Mouse (Mus musculus) CH12.LX (cell line): ENCODE data around the gene Hdlbp.

ENCODE experiments used
- BHLHE40 ChIP-seq: IDR thresholded peaks from 2 replicates; pipeline ENCODE4 v1.6.1; 2011; ENCODE audit warnings: mild to moderate bottlenecking, low read depth, low read length, improper control_type of control experiment
- CTCF ChIP-seq, 2 experiments: IDR thresholded peaks in 1 of 2; conservative IDR thresholded peaks in 1 of 2; 2 replicates each; pipeline ENCODE4 v1.5.1; 2011 to 2012; ENCODE audit warnings: low read depth in 2 of 2, low read length in 2 of 2, improper control_type of control experiment in 1 of 2, inconsistent platforms in 1 of 2, mild to moderate bottlenecking in 1 of 2, moderate library complexity in 1 of 2
- E2F4 ChIP-seq: IDR thresholded peaks from 2 replicates; pipeline ENCODE4 v1.6.1; 2011; ENCODE audit warnings: low read depth, low read length, improper control_type of control experiment; ENCODE audit not compliant: insufficient replicate concordance
- MAFK ChIP-seq: IDR thresholded peaks from 2 replicates; pipeline ENCODE4 v1.6.1; 2011; ENCODE audit warnings: low read length, improper control_type of control experiment; ENCODE audit not compliant: insufficient replicate concordance
- MAX ChIP-seq: IDR thresholded peaks from 2 replicates; pipeline ENCODE4 v1.6.1; 2011; ENCODE audit warnings: low read length, improper control_type of control experiment
- NELFE ChIP-seq: IDR thresholded peaks from 2 replicates; pipeline ENCODE4 v1.6.1; 2011; ENCODE audit warnings: low read depth, low read length, improper control_type of control experiment
- NRF1 ChIP-seq: IDR thresholded peaks from 2 replicates; pipeline ENCODE4 v1.6.1; 2014; ENCODE audit warnings: low read depth, mild to moderate bottlenecking, inconsistent platforms, low read length, improper control_type of control experiment, moderate library complexity

GRCm38 (mm10) chr1:93388906-93389305 is 89.7 kb downstream of the Hdlbp start:
- TF ChIP-seq E2F4 (no peak), CTCF (conservative IDR thresholded peaks at IDR 0.05 in 1 of 2, IDR thresholded peaks at IDR 0.05 in 1 of 2; ENCODE audit: low read depth in 2 of 2, low read length in 2 of 2) (no peak), MAX (no peak), BHLHE40 (no peak), MAFK (no peak), NRF1 (no peak), NELFE (no peak)
